Mouse (Mus musculus) C2C12 (cell line): ENCODE measurements around the gene Capn2. TPM values are rescaled to one million over a fixed set of nuclear protein-coding genes. Genes with fewer than 3 reads are reported as not detected.
A peak's percentile ranks its signal among the peaks of the same experiment; 100 is the strongest.

Source experiments
- H3K27me3 ChIP-seq: one replicate; pipeline ENCODE4 v1.6.1; 2011; ENCODE audit not compliant: control insufficient read depth, insufficient read depth, insufficient read length
- H3K36me3 ChIP-seq: one replicate; pipeline ENCODE4 v1.6.1; 2011; ENCODE audit not compliant: control insufficient read depth, insufficient read depth
- H3K4me3 ChIP-seq: one replicate; pipeline ENCODE4 v1.5.1; 2011; ENCODE audit warnings: mild to moderate bottlenecking, control low read depth; ENCODE audit not compliant: poor library complexity, insufficient read depth, severe bottlenecking
- H3K79me2 ChIP-seq: one replicate; pipeline ENCODE4 v1.6.1; 2011; ENCODE audit not compliant: control insufficient read depth, insufficient read depth
- H3K79me3 ChIP-seq: one replicate; pipeline ENCODE4 v1.6.1; 2011; ENCODE audit warnings: low read depth, control low read depth
- H3ac ChIP-seq: one replicate; pipeline ENCODE3; 2011; ENCODE audit warnings: low read depth; ENCODE audit not compliant: control insufficient read depth, insufficient read length
- CEBPB ChIP-seq: IDR thresholded peaks from one replicate; pipeline ENCODE4 v1.6.1; 2011; ENCODE audit warnings: low read depth, mild to moderate bottlenecking, control low read depth, moderate library complexity
- CTCF ChIP-seq: IDR thresholded peaks from one replicate; pipeline ENCODE4 v1.5.1; 2011; ENCODE audit not compliant: control insufficient read depth, insufficient read depth, insufficient read length
- FOSL1 ChIP-seq: IDR thresholded peaks from one replicate; pipeline ENCODE4 v1.8.0; 2011; ENCODE audit warnings: mild to moderate bottlenecking, low read length; ENCODE audit not compliant: poor library complexity, insufficient read depth, severe bottlenecking
- MAX ChIP-seq: IDR thresholded peaks from one replicate; pipeline ENCODE4 v1.6.1; 2011; ENCODE audit warnings: mild to moderate bottlenecking, control low read depth
- MYOD1 ChIP-seq: IDR thresholded peaks from one replicate; pipeline ENCODE4 v1.6.1; 2011; ENCODE audit warnings: low read depth; ENCODE audit not compliant: control insufficient read depth, insufficient read length
- MYOG ChIP-seq: IDR thresholded peaks from one replicate; pipeline ENCODE4 v1.6.1; 2011; ENCODE audit not compliant: control insufficient read depth, insufficient read length; ENCODE audit errors: extremely low read depth
- USF1 ChIP-seq: IDR thresholded peaks from one replicate; pipeline ENCODE4 v1.6.1; 2011; ENCODE audit warnings: low read depth, mild to moderate bottlenecking, control low read depth, moderate library complexity
- polyA plus RNA-seq: library from polyadenylated mRNA; unstranded; fragments of >200 nt; fragmentation: generic; extraction: Trizol; gene quantifications from one replicate; pipeline ENCODE4 v1.2.1, GENCODE M21; 2012; ENCODE audit warnings: missing spikeins

Gene Capn2
- polyA plus RNA-seq, 1 experiment: 171 TPM

- Histone ChIP-seq H3K4me3 (no peak overlapping the region), H3K27me3 (no peaks in the 10 kb centered on the region), H3ac (peak overlapping the region; percentile 60), H3K36me3 (peaks cover 56% of the 10 kb centered on the region), H3K79me2 (peaks cover 80% of the 10 kb centered on the region), H3K79me3 (peaks cover 67% of the 10 kb centered on the region)
- peak; percentile 64 for TF ChIP-seq MYOD1
- peak; percentile 26 for TF ChIP-seq FOSL1
- no peak for TF ChIP-seq MYOG
These were observed 11.0 kb downstream of the Capn2 start for GRCm38 (mm10) chr1:182506229-182506986.

- Histone ChIP-seq H3K4me3 (no peak overlapping the region), H3ac (no peak overlapping the region), H3K79me2 (peaks cover 80% of the 10 kb centered on the region), H3K27me3 (no peaks in the 10 kb centered on the region), H3K79me3 (peaks cover 68% of the 10 kb centered on the region), H3K36me3 (peaks cover 55% of the 10 kb centered on the region)
- TF ChIP-seq CTCF: no peak
- no peak for TF ChIP-seq MAX
- TF ChIP-seq USF1: no peak
- no peak for TF ChIP-seq CEBPB
- TF ChIP-seq MYOD1: no peak
- no peak for TF ChIP-seq MYOG
- no peak for TF ChIP-seq FOSL1
These were observed 12.1 kb downstream of the Capn2 start for GRCm38 (mm10) chr1:182505291-182505690.

- Histone ChIP-seq H3K79me2 (peaks cover 80% of the 10 kb centered on the region), H3K36me3 (peaks cover 55% of the 10 kb centered on the region), H3K4me3 (no peak overlapping the region), H3K27me3 (no peaks in the 10 kb centered on the region), H3K79me3 (peaks cover 67% of the 10 kb centered on the region), H3ac (peak overlapping the region; percentile 25)
- TF ChIP-seq MYOD1 (peak; percentile 23), MYOG (no peak)
These were observed 13.2 kb downstream of the Capn2 start for GRCm38 (mm10) chr1:182504223-182504622.

GRCm38 (mm10) chr1:182503206-182503900, 14.1 kb downstream of the Capn2 start:
- Histone ChIP-seq H3K36me3 (peaks cover 54% of the 10 kb centered on the region), H3ac (peak overlapping the region; percentile 49)

GRCm38 (mm10) chr1:182502491-182503050, 14.8 kb downstream of the Capn2 start:
- Histone ChIP-seq H3K4me3 (no peak overlapping the region), H3ac (peak overlapping the region; percentile 1), H3K79me3 (peaks cover 72% of the 10 kb centered on the region), H3K36me3 (peaks cover 60% of the 10 kb centered on the region), H3K79me2 (peaks cover 87% of the 10 kb centered on the region), H3K27me3 (no peaks in the 10 kb centered on the region)
- no peak for TF ChIP-seq MYOD1

More at GRCm38 (mm10) chr1:182503206-182503900, 14.1 kb downstream of the Capn2 start:
- TF ChIP-seq MYOG (no peak), USF1 (no peak), CTCF (no peak), FOSL1 (no peak), MYOD1 (no peak), MAX (no peak), CEBPB (no peak)
- Histone ChIP-seq H3K27me3 (no peaks in the 10 kb centered on the region), H3K79me2 (peaks cover 80% of the 10 kb centered on the region), H3K4me3 (no peak overlapping the region), H3K79me3 (peaks cover 67% of the 10 kb centered on the region)

- TF ChIP-seq CTCF (no peak), MYOD1 (peak; percentile 82), FOSL1 (no peak), MYOG (no peak), MAX (no peak), USF1 (no peak), CEBPB (peak; percentile 58)
- H3K36me3 ChIP-seq: peaks cover 62% of the 10 kb centered on the region
These were observed 15.5 kb downstream of the Capn2 start for GRCm38 (mm10) chr1:182501815-182502405.

More at GRCm38 (mm10) chr1:182501815-182502405, 15.5 kb downstream of the Capn2 start:
- H3K4me3 ChIP-seq: no peak overlapping the region
- no peaks in the 10 kb centered on the region for H3K27me3 ChIP-seq
- peaks cover 76% of the 10 kb centered on the region for H3K79me3 ChIP-seq
- H3K79me2 ChIP-seq: peaks cover 94% of the 10 kb centered on the region
- no peak overlapping the region for H3ac ChIP-seq
